In genomic region chr8:120370461-120370860, GRCm38 (mm10) we compare ENCODE assay signal across 8 mouse cellular contexts.
A peak's percentile ranks its signal among the peaks of the same experiment; 100 is the strongest.
DNase-seq lines count a peak whose midpoint lies in the region; ATAC-seq and TF ChIP-seq lines count a peak whose summit lies in the region.
"Had no signal": no experiment of that assay in that cellular context is flagged by ENCODE, and none has a peak within 500 bp of the region (broad histone marks: within the 10 kb centered on the region; RNA-seq: fewer than 3 reads in every experiment).

No protein-coding gene starts in this region.

- H3K27ac ChIP-seq in hindbrain, embryonic 11.5 days (ENCODE audit: low read depth, low read length), result peak overlapping the region; percentile 47; the same call in 1 of the 2 replicates
- no peak overlapping the region for H3K27ac ChIP-seq in hindbrain, embryonic 16.5 days (ENCODE audit: low read depth, low read length)
- no peak overlapping the region for H3K27ac ChIP-seq in ES-Bruce4 (ENCODE audit: insufficient read depth, low read length)
- H3K27ac ChIP-seq in limb, embryonic 10.5 days, result peak overlapping the region; percentile 73
- no peak overlapping the region for H3K27ac ChIP-seq in neural tube, embryonic 15.5 days (replicated peaks)

- H3K4me3 ChIP-seq in hindbrain, embryonic 11.5 days (ENCODE audit: low read depth, low read length), result no peak overlapping the region
- H3K4me3 ChIP-seq in hindbrain, embryonic 16.5 days (ENCODE audit: low read length), result no peak overlapping the region
- no peak overlapping the region for H3K4me3 ChIP-seq in ES-Bruce4 (ENCODE audit: low read depth, low read length)
- H3K4me3 ChIP-seq in limb, embryonic 10.5 days, result no peak overlapping the region
- H3K4me3 ChIP-seq in neural tube, embryonic 15.5 days (replicated peaks), result no peak overlapping the region

- peaks cover 29% of the 10 kb centered on the region for H3K4me1 ChIP-seq in hindbrain, embryonic 11.5 days (replicated peaks; ENCODE audit: control insufficient read depth, insufficient read depth, low read length)
- peaks cover 27% of the 10 kb centered on the region for H3K4me1 ChIP-seq in hindbrain, embryonic 16.5 days (ENCODE audit: control insufficient read depth, insufficient read depth, low read depth, low read length)
- peaks cover 12% of the 10 kb centered on the region for H3K4me1 ChIP-seq in ES-Bruce4 (ENCODE audit: control insufficient read depth, insufficient read depth, low read length)
- peaks cover 93% of the 10 kb centered on the region for H3K4me1 ChIP-seq in limb, embryonic 10.5 days
- H3K4me1 ChIP-seq in neural tube, embryonic 15.5 days, result peaks cover 48% of the 10 kb centered on the region

- ATAC-seq in hindbrain, embryonic 11.5 days (ENCODE audit: low FRiP score), result no peak
- ATAC-seq in hindbrain, embryonic 16.5 days, result no peak
- no peak for ATAC-seq in neural tube, embryonic 15.5 days (ENCODE audit: low FRiP score)

- WGBS in hindbrain, embryonic 11.5 days, result 71% methylated on average over 4 of the region's 4 CpGs
- WGBS in hindbrain, embryonic 16.5 days, result 66% methylated on average over 4 of the region's 4 CpGs
- 76% methylated on average over 4 of the region's 4 CpGs for WGBS in limb, embryonic 10.5 days
- 73% methylated on average over 4 of the region's 4 CpGs for WGBS in neural tube, embryonic 15.5 days

- DNase-seq in hindbrain, embryonic 11.5 days (ENCODE audit: low spot score), result no peak
- DNase-seq in 416B (ENCODE audit: low read depth), result peak; percentile 95
- DNase-seq in limb, embryonic 10.5 days (ENCODE audit: low spot score), result no peak
- DNase-seq in layer of hippocampus, adult 9-11 months, result no peak

- TF ChIP-seq POLR2A in ES-Bruce4 (IDR thresholded peaks at IDR 0.05; ENCODE audit: insufficient read depth, low read length), result no peak

- TF ChIP-seq EP300 in ES-Bruce4 (IDR thresholded peaks at IDR 0.05; ENCODE audit: insufficient read depth, low read depth, low read length), result no peak

- no peak overlapping the region for H3K9ac ChIP-seq in hindbrain, embryonic 11.5 days (ENCODE audit: low read depth, low read length)
- H3K9ac ChIP-seq in hindbrain, embryonic 16.5 days (ENCODE audit: low read depth, low read length), result no peak overlapping the region
- H3K9ac ChIP-seq in ES-Bruce4 (ENCODE audit: low read depth, poor library complexity, severe bottlenecking), result no peak overlapping the region
- H3K9ac ChIP-seq in neural tube, embryonic 15.5 days (replicated peaks), result no peak overlapping the region

- TF ChIP-seq CTCF in ES-Bruce4 (IDR thresholded peaks at IDR 0.05; ENCODE audit: low read depth, low read length), result peak; percentile 4

- no peak overlapping the region for H3K4me2 ChIP-seq in hindbrain, embryonic 11.5 days (replicated peaks; ENCODE audit: low read depth, low read length)
- H3K4me2 ChIP-seq in hindbrain, embryonic 16.5 days (ENCODE audit: low read length), result no peak overlapping the region
- no peak overlapping the region for H3K4me2 ChIP-seq in neural tube, embryonic 15.5 days
- H3K4me2 ChIP-seq: midbrain, embryonic 11.5 days had no signal

- no peaks in the 10 kb centered on the region for H3K27me3 ChIP-seq in hindbrain, embryonic 11.5 days (ENCODE audit: control insufficient read depth, insufficient read depth, low read length)
- 0 out of 2 replicates have a peak, but pooled peaks cover 4% of the 10 kb centered on the region for H3K27me3 ChIP-seq in hindbrain, embryonic 16.5 days (replicated peaks; ENCODE audit: control insufficient read depth, insufficient read depth, low read length)
- H3K27me3 ChIP-seq in ES-Bruce4 (ENCODE audit: control insufficient read depth, insufficient read depth, low read length, poor library complexity, severe bottlenecking), result no peaks in the 10 kb centered on the region
- H3K27me3 ChIP-seq in limb, embryonic 10.5 days (ENCODE audit: low read depth, poor library complexity, severe bottlenecking), result no peaks in the 10 kb centered on the region; the same call in 1 of the 2 replicates
- no peaks in the 10 kb centered on the region for H3K27me3 ChIP-seq in neural tube, embryonic 15.5 days (replicated peaks)

- no peaks in the 10 kb centered on the region for H3K9me3 ChIP-seq in hindbrain, embryonic 11.5 days (ENCODE audit: control insufficient read depth, low read length)
- H3K9me3 ChIP-seq in hindbrain, embryonic 16.5 days (ENCODE audit: control insufficient read depth, low read length), result no peaks in the 10 kb centered on the region
- no peaks in the 10 kb centered on the region for H3K9me3 ChIP-seq in ES-Bruce4 (replicated peaks; ENCODE audit: control insufficient read depth, insufficient read depth, low read length, poor library complexity, severe bottlenecking)
- no peaks in the 10 kb centered on the region for H3K9me3 ChIP-seq in limb, embryonic 10.5 days (replicated peaks)
- no peaks in the 10 kb centered on the region for H3K9me3 ChIP-seq in neural tube, embryonic 15.5 days (replicated peaks)

- no peaks in the 10 kb centered on the region for H3K36me3 ChIP-seq in hindbrain, embryonic 11.5 days (ENCODE audit: control insufficient read depth, insufficient read depth, low read length)
- H3K36me3 ChIP-seq in hindbrain, embryonic 16.5 days (ENCODE audit: control insufficient read depth, insufficient read depth, low read length), result no peaks in the 10 kb centered on the region
- H3K36me3 ChIP-seq in ES-Bruce4 (ENCODE audit: control insufficient read depth, insufficient read depth, low read length, poor library complexity, severe bottlenecking), result no peaks in the 10 kb centered on the region
- no peaks in the 10 kb centered on the region for H3K36me3 ChIP-seq in limb, embryonic 10.5 days
- no peaks in the 10 kb centered on the region for H3K36me3 ChIP-seq in neural tube, embryonic 15.5 days

Comparison
In these comparisons a context has a peak if more than half of its experiments do, and no peak if none do; other contexts are left out.
1. H3K27ac ChIP-seq: peak in hindbrain, embryonic 11.5 days (single experiment) and limb, embryonic 10.5 days (single experiment); none in hindbrain, embryonic 16.5 days (single experiment), ES-Bruce4 (single experiment) and neural tube, embryonic 15.5 days (single experiment).